Mouse (Mus musculus) myocyte (in vitro differentiated cells): ENCODE data around the gene Rasal1. TPM values are rescaled to one million over a fixed set of nuclear protein-coding genes. Genes with fewer than 3 reads are reported as not detected.

Experiments
- H3K27me3 ChIP-seq: one replicate; pipeline ENCODE4 v1.6.1; 2011; ENCODE audit not compliant: control insufficient read depth, insufficient read depth, insufficient read length
- H3K36me3 ChIP-seq: one replicate; pipeline ENCODE4 v1.6.1; 2011; ENCODE audit not compliant: control insufficient read depth, insufficient read depth
- H3K4me2 ChIP-seq: one replicate; pipeline ENCODE4 v1.6.1; 2011; ENCODE audit warnings: low read depth, control low read depth
- H3K4me3 ChIP-seq: one replicate; pipeline ENCODE4 v1.5.1; 2011; ENCODE audit warnings: mild to moderate bottlenecking, control low read depth, moderate library complexity
- H3K79me2 ChIP-seq: one replicate; pipeline ENCODE4 v1.6.1; 2011; ENCODE audit not compliant: control insufficient read depth, insufficient read depth
- H3ac ChIP-seq: one replicate; pipeline ENCODE4 v1.6.1; 2011; ENCODE audit not compliant: control insufficient read depth, insufficient read length
- CEBPB ChIP-seq: IDR thresholded peaks from 2 replicates; pipeline ENCODE4 v1.6.1; 2011; ENCODE audit warnings: mild to moderate bottlenecking, moderate library complexity; ENCODE audit not compliant: poor library complexity, insufficient read depth, severe bottlenecking
- E2F4 ChIP-seq: IDR thresholded peaks from one replicate; pipeline ENCODE4 v1.6.1; 2011; ENCODE audit warnings: mild to moderate bottlenecking, control low read depth, moderate library complexity; ENCODE audit not compliant: insufficient read depth
- MAX ChIP-seq: IDR thresholded peaks from one replicate; pipeline ENCODE4 v1.6.1; 2011; ENCODE audit warnings: low read depth, mild to moderate bottlenecking, control low read depth
- MYOD1 ChIP-seq, 3 experiments: IDR thresholded peaks; one replicate each; pipeline ENCODE4 v1.6.1; 2011; ENCODE audit warnings: control low read depth in 2 of 3, low read depth in 2 of 3, mild to moderate bottlenecking in 2 of 3, moderate library complexity in 1 of 3; ENCODE audit not compliant: insufficient read length in 2 of 3, control insufficient read depth in 1 of 3
- MYOG ChIP-seq, 3 experiments: IDR thresholded peaks; one replicate each; pipeline ENCODE4 v1.6.1; 2011; ENCODE audit warnings: control low read depth in 2 of 3, low read depth in 2 of 3, mild to moderate bottlenecking in 2 of 3; ENCODE audit not compliant: insufficient read length in 2 of 3, control insufficient read depth in 1 of 3, insufficient read depth in 1 of 3
- POLR2A ChIP-seq: IDR thresholded peaks from one replicate; pipeline ENCODE4 v1.6.1; 2011; ENCODE audit warnings: low read depth, mild to moderate bottlenecking, control low read depth, moderate library complexity; ENCODE audit not compliant: insufficient read length
- POLR2AphosphoS2 ChIP-seq: IDR thresholded peaks from one replicate; pipeline ENCODE4 v1.6.1; 2011; ENCODE audit warnings: low read depth, control low read depth; ENCODE audit not compliant: insufficient read length
- REST ChIP-seq: IDR thresholded peaks from one replicate; pipeline ENCODE4 v1.6.1; 2011; ENCODE audit warnings: mild to moderate bottlenecking, control low read depth, moderate library complexity; ENCODE audit not compliant: insufficient read depth, insufficient read length
- SRF ChIP-seq: IDR thresholded peaks from one replicate; pipeline ENCODE4 v1.6.1; 2011; ENCODE audit warnings: low read depth; ENCODE audit not compliant: control insufficient read depth, insufficient read length
- TCF12 ChIP-seq: IDR thresholded peaks from one replicate; pipeline ENCODE4 v1.6.1; 2011; ENCODE audit warnings: mild to moderate bottlenecking, control low read depth; ENCODE audit not compliant: poor library complexity, insufficient read depth, severe bottlenecking
- TCF3 ChIP-seq: IDR thresholded peaks from one replicate; pipeline ENCODE4 v1.6.1; 2011; ENCODE audit warnings: low read depth, control low read depth; ENCODE audit not compliant: insufficient read length
- USF1 ChIP-seq: IDR thresholded peaks from one replicate; pipeline ENCODE4 v1.6.1; 2011; ENCODE audit warnings: low read depth, mild to moderate bottlenecking, control low read depth, moderate library complexity
- polyA plus RNA-seq: library from polyadenylated mRNA; unstranded; fragments of >200 nt; fragmentation: generic; extraction: Trizol; gene quantifications from one replicate; pipeline ENCODE4 v1.2.1, GENCODE M21; 2012; ENCODE audit warnings: missing spikeins

The Rasal1 gene
- polyA plus RNA-seq, 1 experiment = 0.01 TPM

- H3ac ChIP-seq = no peak overlapping the region
- H3K79me2 ChIP-seq = peaks cover 19% of the 10 kb centered on the region
- TF ChIP-seq REST (no peak), MYOD1 (IDR thresholded peaks at IDR 0.05; ENCODE audit: control insufficient read depth in 1 of 3, insufficient read length in 2 of 3, low read depth in 2 of 3) (no peak), POLR2A (no peak)
- no peaks in the 10 kb centered on the region for H3K36me3 ChIP-seq
- no peak overlapping the region for H3K4me2 ChIP-seq
- no peaks in the 10 kb centered on the region for H3K27me3 ChIP-seq
- H3K4me3 ChIP-seq = no peak overlapping the region
Observed at GRCm38 (mm10) chr5:120609246-120609775, 39.3 kb upstream of the Rasal1 start.

GRCm38 (mm10) chr5:120610906-120611305 lies 37.7 kb upstream of the Rasal1 start:
- TF ChIP-seq E2F4 = no peak
- Histone ChIP-seq H3K79me2 (peaks cover 34% of the 10 kb centered on the region), H3K4me3 (no peak overlapping the region)

GRCm38 (mm10) chr5:120611416-120611815 lies 37.2 kb upstream of the Rasal1 start:
- no peak for TF ChIP-seq USF1
- Histone ChIP-seq H3K4me2 (peak overlapping the region; percentile 90), H3K36me3 (peaks cover 5% of the 10 kb centered on the region), H3K4me3 (peak overlapping the region; percentile 49), H3ac (no peak overlapping the region), H3K27me3 (no peaks in the 10 kb centered on the region), H3K79me2 (peaks cover 39% of the 10 kb centered on the region)

More at GRCm38 (mm10) chr5:120610906-120611305, 37.7 kb upstream of the Rasal1 start:
- Histone ChIP-seq H3K27me3 (no peaks in the 10 kb centered on the region), H3ac (no peak overlapping the region), H3K36me3 (peaks cover under 1% of the 10 kb centered on the region), H3K4me2 (no peak overlapping the region)

- Histone ChIP-seq H3K79me2 (peaks cover 40% of the 10 kb centered on the region), H3K36me3 (peaks cover 5% of the 10 kb centered on the region), H3K4me3 (peak within 1 kb of the TSS; percentile 49), H3K4me2 (peak within 1 kb of the TSS; percentile 90), H3ac (peak within 1 kb of the TSS; percentile 92), H3K27me3 (no peaks in the 10 kb centered on the region)
- TF ChIP-seq POLR2A = peak; percentile 91
- TF ChIP-seq POLR2AphosphoS2 = peak; percentile 86
- no peak for TF ChIP-seq REST
- no peak for TF ChIP-seq MAX
- TF ChIP-seq MYOG (IDR thresholded peaks at IDR 0.05; ENCODE audit: control insufficient read depth in 1 of 3, insufficient read depth in 1 of 3, insufficient read length in 2 of 3, low read depth in 2 of 3) = peak in 1 of 3 experiments; percentile 14
- TF ChIP-seq TCF12 = no peak
- no peak for TF ChIP-seq TCF3
- TF ChIP-seq SRF = no peak
Observed at GRCm38 (mm10) chr5:120612442-120612821, 36.2 kb upstream of the Rasal1 start, which contains the start of the genes Rita1 and Ddx54. Rita1 (minus strand) TSS chr5:120612589. Ddx54 (plus strand) TSS chr5:120612739.

GRCm38 (mm10) chr5:120612822-120613604 lies 35.6 kb upstream of the Rasal1 start:
- Histone ChIP-seq H3K79me2 (peaks cover 40% of the 10 kb centered on the region), H3K4me3 (peak overlapping the region; percentile 49), H3K4me2 (peak overlapping the region; percentile 90), H3K36me3 (peaks cover 5% of the 10 kb centered on the region), H3K27me3 (no peaks in the 10 kb centered on the region), H3ac (peak overlapping the region; percentile 92)
- no peak for TF ChIP-seq REST
- no peak for TF ChIP-seq CEBPB
- TF ChIP-seq TCF3 = no peak
- TF ChIP-seq POLR2A = peak; percentile 92
- TF ChIP-seq MAX = no peak
- TF ChIP-seq POLR2AphosphoS2 = peak; percentile 82
- TF ChIP-seq SRF = no peak
- no peak for TF ChIP-seq MYOD1 (IDR thresholded peaks at IDR 0.05; ENCODE audit: control insufficient read depth in 1 of 3, insufficient read length in 2 of 3, low read depth in 2 of 3)
- no peak for TF ChIP-seq E2F4
- peak in 1 of 3 experiments; percentile 3 for TF ChIP-seq MYOG (IDR thresholded peaks at IDR 0.05; ENCODE audit: control insufficient read depth in 1 of 3, insufficient read depth in 1 of 3, insufficient read length in 2 of 3, low read depth in 2 of 3)
- no peak for TF ChIP-seq USF1
- TF ChIP-seq TCF12 = no peak
